Mouse (Mus musculus) lung, postnatal 14 days (tissue): Measurements from ENCODE around the gene Pam.
"Not testable (repeated sequence)": the region's sequence is repeated elsewhere in the genome, so short reads cannot be mapped to it uniquely, and the experiment has no call there.

Experiments used
- DNase-seq: peaks from one replicate; pipeline ENCODE4 v3.0.0; 2021

Pam gene

DNA sequence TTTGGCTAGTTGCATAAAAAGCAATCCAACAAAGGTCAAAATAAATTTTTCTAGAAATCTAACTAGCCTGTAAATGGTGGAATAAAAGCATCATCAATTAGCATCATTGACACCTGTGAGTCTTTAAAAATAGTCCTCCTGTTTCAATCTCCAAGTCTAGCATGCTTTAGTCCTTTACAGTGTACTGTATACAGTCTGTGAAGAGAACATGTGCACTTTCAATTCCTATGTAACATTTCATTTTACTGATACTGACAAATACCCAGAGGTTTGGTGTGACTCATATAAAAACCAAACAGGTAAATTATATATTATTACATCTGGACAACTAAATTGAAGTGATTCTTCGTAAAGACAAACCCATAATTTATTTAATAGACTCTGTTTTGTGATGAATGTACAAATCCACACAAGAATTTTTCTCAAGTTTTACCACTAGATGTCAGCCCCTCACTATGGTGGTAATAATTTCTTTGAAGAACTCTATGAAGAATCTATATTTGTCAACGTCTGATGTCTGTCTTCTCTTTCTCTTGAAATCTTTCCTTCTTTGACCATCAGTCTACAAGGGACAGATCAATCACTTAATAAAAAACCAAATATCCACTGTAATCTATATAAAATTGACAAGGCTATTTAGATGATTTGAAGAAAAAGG, 286.1 kb downstream of the Pam start:
- no peak for DNase-seq

DNA sequence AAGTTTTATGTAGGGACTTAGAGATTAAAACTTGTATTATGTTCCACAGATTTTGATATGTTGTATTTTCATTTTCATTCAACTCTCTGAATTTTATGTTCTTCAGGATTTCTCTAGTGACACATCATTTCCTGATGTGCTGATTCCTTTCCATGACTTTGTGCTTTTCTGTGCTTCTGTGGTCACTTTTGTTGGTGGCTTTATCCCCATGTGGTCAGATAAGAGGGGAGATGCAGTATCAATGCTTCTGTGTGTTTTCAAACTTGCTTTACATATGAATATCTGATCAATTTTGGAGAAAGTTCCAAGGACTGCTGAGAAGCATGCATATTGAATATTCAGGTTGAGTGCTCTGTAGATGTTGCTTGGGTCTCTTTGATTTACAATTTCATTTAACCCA, 290.9 kb downstream of the Pam start:
- DNase-seq = no peak

DNA sequence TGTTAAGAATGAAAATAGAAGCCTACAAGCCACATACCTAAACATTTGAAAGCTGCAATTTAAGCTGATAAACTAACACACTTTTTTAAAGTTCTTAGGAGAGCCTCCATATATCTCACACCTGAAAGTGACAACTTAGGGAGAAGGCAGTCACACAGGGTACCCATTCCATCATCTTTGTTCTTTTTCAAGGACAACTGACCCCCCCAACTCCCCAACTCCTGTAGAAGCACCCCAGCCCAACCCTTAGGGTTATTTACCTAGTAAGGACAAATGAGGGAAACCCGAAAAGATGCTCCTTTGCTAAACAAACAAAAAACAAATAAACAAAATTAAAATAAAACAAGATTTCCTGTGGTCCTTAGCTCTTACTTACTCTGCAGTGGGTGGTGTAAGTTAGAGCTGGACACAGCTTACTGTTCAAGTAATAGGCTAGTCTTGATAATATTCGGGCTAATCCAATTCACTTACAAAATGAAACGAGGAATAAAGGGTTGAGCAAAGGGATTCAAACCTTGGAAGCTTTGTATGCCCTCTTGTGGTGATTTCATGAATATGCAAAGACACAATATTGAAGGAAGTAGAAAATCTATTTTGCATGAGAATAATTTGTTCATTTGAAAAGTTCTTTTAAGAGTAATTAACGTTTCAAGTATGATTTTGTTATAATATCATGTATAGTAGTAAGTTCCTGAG, 293.1 kb downstream of the Pam start:
- no peak for DNase-seq

DNA sequence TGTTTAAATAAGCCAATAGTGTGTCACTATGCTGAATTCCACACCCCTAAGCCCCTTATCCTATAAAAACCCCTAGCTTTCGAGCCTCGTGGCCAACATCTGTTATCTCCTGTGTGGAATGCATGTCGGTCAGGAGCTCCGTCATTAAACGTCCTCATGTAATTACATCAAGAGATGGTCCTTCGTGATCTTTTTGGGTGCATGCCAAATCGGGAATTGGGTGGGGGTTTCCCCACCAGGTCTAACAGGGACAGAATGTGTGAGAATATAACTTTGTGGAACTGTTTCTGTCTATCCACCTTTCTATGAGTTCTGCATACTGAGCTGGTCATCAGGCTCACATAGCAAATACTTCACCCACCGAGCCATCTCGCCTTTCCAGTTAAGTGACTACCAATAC, 299.5 kb downstream of the Pam start:
- no peak for DNase-seq

DNA sequence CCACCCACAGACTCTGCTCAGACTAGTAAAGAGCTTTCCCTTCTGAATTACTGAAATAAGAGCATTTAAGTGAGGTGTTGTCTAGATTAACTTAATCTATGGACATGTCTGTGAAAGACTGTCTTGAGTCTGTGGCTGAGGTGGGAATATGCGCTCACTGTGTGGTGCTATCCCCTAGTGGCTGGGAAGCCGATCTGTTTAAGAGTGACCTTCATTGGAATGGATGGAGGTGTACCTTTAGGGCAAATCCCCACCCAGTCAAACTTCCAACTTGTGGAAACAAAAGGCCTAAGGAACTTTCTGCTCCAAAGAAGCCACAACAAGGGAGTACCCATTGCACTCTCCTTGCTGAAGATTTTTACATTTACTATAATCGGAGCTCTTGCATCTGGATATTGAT, 301.3 kb downstream of the Pam start:
- DNase-seq = no peak

DNA sequence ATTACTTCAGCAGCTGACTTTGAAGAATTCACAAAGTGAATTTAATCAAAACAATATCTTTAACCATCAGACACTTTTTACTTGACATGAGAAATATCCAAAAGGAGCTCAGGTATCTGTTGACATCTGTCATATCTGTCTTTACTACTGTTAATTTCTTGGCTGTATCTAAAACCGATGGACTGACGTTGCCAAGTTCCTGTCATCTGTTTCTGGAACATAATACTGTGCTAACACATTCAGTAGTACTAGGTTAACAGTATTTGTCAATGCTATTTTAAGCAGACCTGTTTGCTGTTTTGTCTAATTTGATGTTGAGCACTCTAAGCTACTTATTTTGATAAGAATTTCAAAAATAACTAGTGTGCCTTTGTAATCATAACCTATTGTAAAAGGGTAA, 307.0 kb downstream of the Pam start:
- DNase-seq = no peak

DNA sequence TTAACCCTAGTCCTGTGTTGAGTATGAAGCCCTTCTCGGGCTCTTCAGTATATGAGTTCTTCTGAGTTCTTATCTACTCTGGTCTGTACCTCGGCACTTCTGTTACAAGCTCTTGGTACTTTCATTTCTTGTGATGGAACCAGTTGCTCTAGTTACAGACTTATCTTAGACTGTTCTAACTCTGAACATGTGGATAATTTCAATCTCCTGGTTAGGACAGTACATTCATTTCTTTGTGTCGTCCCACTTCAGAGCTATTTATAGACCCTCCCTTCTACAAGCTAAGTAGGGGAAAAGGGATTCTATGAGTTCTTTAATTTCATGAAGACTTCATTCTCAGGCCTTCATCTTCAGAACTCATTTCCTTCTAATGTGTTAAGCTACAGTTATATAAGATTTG, 307.8 kb downstream of the Pam start:
- no peak for DNase-seq

DNA sequence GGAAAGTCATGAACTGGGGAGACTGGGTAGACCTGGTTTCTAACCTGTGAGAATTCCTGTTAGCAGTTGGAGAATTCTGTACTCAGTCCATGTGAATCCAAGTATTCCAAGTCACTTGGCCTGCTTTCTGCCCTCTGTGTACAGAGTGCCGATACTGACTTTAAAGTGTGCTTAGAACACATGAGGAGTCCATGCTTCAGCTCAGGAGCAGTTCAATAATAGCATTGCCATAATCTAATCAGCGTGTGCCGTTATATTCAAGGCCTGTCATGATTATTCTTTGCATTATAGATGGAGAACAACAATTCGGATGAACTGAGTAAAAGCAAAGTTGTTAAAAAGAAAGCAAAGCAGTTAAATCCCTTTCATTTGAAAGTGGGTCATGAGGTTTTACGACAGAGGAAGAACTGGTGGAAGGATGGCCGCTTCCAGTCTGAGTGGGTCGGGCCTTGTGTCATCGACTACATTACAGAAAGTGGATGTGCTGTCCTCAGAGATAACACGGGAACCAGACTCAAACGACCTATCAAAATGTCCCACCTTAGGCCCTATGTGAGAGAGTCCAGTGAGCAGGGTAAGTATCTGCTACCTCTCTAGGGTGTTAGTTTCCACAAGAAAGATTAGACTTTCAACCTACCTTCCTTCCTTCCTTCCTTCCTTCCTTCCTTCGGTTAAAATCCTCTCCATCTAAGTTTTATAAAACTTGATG, 309.6 kb downstream of the Pam start:
- DNase-seq = no peak

DNA sequence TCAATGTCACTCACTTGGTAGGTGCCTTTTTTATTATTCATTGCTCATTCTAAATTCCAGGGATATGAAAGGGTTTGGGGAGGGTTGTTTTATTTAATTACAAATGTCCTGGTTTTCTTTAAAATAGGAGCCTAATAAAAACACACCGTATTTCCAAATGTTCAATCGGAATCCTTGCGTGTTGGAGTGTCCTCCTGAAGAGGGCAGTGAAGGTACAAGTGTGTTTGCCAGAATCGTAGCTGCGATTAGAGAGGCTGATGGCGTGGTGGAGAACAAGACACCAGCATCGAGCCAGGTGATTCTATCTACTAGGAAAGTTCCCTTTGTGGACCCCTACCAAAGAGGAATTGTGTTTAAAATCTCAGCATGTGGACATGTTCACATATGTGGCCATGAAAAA, 310.5 kb downstream of the Pam start:
- no peak for DNase-seq

DNA sequence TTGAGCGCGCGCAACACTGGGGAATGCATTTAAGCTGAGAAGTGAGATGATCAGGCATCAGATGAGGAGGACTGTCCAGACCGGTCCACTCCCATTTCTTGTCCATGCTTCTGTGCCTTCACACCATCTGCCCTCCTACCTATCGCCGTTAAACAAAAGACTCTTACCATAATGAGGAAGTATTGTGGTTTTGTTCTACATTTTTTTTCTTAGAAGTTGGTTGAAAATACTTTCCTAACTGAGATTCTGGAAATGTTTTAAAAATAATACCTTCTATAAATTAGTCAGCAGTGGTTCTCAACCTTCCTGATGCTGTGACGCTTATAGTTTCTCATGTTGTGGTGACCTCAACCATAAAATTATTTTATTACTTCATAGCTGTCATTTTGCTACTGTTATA, 313.8 kb downstream of the Pam start:
- DNase-seq = no peak

DNA sequence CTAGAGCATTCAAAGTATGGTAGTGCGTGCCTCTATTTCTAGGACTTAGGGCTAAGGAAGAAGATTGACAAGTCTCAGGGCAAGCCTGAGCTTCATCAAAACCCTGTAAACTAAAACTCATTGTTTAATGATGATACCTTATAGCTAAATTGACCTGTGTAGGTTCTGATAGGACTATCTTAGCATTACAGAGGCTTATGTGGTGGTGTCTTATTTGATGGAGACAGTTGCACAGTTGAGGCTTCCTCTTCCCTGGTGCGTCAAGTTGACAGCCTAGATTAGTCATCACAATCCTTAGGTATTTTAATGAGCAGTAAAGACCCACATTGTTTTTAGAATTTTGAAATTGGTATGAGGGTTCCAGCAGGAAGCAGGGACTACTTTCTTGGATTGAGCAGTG, 321.5 kb downstream of the Pam start:
- DNase-seq = no peak

DNA sequence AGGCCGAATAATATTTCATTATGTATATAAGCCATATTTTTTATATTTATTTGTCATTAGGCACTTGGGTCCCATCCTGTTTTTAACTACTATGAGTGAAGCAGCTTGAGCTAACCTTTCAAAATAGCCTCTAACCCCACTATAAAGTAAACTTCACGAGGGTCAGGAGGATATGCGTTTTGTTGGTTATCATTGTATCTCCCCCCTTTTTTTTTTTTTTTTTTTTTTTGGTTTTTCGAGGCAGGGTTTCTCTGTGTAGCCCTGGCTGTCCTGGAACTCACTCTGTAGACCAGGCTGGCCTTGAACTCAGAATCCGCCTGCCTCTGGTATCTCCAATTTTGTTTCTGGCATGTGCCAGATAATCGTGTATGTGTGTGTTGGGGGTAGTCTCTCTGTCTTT, 322.1 kb downstream of the Pam start:
- no peak for DNase-seq

DNA sequence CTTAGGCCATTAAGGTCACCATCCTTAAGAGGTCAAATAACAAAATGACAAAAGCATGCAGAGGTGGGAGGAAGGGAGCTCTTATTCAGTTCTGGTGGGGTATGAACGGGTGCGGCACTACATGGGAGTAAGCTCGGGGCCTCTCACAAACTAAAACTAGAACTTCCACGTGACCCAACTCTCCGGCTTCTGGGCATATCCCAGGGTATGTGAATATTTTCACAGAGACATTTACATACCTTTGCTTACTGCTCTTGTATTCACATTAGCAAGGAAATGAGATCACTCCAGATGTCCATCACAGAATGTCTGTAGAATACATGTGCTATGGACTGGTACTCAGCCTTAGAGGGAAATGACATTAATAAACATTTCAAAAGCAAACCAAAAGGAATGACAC, 323.7 kb downstream of the Pam start:
- DNase-seq = no peak

DNA sequence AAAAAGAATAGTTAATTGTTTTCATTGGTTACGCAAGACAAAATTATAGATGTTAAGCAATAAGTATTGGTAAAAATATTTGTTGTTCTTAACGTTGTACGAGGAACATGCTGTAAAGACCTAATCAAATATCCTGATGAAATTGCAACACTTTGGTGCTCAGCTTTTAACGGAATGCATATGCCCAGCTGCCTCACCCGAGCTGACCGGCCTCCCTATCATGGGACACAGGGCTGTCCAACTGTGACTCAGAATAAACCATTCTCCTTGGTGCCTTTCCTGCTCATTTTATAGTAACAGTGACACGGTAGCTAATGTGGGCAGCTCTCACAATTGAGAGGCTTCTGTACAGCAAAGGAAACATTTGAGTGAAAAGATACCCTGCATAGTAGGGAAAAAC, 324.3 kb downstream of the Pam start:
- DNase-seq = no peak

DNA sequence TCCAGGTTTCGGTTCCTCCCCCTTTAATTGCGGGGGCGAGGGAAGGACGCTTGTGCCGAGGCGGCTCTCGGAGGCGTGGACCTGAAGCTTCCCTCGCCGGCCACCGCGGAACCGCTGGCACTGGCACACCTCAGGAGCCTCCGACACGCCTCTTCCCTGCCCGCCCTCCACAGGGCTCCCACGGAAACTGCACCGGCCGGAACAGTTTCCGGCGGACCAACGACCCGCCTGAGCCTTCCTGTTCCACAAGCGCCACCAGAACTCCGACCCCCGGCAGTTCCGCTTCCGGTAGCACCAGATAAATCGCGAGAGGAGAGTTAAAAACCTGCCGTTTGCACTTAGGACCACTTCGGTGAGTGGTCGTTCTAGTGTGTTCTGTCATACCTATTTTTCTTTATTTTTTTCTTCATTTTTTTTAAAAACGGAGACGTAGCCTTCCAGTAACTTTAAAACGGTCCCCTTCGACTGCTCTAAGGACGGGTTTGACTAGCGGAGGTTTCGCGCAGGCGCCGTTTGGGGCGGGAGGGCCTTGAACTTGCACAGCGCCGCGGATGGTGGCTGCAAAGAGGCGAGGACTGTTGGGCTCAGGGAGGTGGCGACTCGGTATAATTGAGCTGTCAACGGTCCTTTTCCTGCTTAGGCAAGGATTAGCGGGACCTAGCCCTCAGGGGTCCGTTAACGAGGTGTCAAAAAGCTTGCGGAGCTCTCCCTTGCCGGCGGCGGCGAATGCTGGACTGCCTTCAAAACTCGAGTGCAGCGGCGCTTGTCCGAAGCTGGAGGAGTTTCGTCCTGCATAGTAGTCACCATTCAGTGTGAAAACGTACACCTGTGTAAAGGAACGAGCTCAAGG, 325.3 kb downstream of the Pam start, which contains the start of the genes Gin1 and Ppip5k2:
TSS of gene Gin1 (plus strand) at position 269 of the 850 bp plus-strand sequence.
TSS of gene Ppip5k2 (minus strand) at position 508 of the 850 bp plus-strand sequence.
- DNase-seq = peak; percentile 94

DNA sequence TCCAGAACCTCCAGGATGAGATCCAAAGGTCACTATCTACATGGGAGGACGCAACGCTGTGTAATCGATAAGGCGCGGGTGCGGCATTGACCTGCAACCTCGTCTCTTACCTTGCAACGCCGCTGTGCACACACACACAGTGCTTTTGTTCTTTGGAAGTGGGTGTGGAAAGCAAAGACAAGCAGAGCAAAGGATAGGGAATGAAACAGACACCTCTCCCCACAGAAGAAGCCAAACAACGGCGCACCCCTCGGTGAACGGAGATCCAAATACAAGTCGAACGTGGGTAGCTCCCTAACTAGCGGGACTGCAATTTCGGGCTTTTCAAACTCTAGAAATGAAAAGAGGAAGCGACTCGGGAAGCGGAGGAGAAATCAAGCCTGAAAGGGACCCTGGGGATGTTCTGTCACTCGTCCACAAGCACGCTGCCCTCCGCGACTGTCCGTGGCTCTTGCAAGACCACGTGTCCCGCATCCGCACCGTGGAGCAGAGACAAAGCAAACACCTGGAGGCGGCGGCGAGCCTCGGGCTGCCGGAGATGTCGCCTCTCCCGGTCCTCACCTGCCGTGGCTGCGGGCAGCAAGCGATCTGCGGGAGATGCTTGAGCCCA, 326.0 kb downstream of the Pam start:
- DNase-seq = peak; percentile 4

DNA sequence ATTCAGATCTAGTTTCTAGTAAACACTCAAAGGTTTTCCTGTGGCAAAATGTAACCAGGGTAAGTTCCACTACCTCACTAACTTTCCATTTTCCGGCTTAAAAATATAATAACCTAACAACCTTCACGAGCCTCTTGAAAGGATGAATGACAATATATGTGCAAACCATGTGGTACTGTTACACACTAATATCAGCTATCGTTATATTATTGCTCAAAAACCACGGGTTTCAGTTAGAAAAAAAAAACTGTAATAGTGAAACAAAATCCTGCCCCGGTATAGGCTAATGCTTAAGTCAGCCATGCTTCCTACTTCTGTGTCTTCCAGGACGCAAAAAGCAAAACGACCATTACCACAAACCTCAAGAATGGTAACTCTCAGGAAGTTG, 326.5 kb downstream of the Pam start:
- no peak for DNase-seq

DNA sequence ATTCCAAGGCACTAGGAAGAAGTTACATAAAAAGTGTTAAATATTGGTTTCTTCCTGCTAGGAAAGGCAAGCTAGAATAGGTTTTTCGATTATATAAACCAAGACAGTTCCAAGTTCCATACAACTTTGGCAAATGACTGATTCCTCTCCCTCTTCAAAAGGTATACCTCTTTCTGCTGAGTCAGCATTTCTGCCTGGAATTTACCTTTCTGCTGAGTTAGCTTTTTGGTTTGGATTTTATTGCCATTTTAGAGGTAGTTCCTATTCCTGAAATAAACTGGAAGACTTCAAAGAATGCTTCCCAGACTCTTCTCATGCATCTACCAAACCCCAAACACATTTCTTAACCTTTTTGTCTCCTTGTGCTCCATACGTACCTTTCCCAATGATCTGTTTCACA, 327.4 kb downstream of the Pam start:
- no peak for DNase-seq

DNA sequence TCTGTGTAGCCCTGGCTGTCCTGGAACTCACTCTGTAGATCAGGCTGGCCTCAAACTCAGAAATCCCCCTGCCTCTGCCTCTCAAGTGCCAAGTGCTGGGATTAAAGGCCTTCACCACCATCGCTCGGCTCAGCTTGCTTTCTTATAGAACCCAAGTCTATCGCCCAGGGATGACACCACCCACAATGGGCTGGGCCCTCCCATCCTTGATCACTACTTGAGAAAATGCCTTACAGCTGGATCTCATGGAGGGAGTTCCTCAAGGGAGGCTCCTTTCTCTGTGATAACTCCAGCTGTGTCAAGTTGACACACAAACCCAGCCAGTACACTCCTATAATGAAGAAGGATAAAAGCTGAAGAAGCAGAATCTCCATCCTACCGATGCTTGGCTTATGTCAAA, 329.7 kb downstream of the Pam start:
- DNase-seq = not testable (repeated sequence)

DNA sequence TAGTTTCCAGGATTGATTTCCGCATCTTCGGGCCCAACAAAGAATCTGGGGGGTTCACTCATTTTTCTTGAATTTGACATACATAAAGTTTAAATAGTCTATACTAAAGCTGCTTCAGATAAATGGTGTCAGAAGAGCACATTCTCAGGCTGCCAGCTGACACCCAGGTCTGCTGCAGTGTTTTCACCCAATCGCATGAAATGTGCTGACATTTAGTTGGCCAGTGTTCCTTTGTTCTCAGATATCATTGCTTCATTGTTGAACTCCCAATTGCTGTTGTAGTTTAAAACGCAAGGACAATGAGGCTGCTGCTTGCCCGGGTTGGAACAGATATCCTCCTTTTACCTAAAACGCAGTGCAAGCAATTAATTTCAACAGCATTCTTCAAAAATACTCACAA, 334.0 kb downstream of the Pam start:
- no peak for DNase-seq

DNA sequence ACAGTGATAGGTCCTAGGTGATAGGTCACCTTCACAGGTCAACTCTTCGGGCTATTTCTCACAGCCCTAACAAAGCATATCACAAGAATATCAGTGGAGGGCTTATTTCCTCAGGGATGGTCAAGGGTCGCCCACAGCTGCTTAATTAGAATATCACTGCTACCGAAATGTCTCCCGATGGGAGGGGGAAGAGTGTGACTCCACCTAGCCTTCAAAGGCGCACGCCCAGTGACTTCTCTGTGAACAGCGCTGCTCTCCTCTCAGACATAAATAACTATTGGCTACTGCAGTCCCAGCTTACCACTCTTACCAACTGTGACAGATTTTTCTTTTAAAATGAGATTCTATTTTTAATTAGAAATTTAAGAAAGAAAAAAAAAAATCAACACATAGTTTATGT, 334.8 kb downstream of the Pam start:
- no peak for DNase-seq

DNA sequence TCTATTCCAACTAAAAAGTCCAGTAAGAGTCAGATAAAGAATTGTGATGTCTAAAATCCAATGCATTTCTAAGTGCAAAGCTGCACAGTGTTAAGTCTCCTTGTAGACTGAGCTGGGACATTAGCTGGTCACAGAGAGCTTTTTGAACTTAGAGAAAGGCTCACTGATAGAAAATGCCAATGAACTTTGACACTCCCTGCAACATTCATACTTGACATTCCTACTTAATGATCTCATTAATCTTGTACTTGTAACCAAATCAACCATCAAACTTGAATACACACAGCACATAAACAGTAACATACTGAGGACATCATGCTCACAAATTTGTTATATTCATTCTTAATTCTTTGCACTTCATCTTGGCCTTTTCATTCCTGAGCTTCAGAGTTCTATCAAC, 335.6 kb downstream of the Pam start:
- no peak for DNase-seq

DNA sequence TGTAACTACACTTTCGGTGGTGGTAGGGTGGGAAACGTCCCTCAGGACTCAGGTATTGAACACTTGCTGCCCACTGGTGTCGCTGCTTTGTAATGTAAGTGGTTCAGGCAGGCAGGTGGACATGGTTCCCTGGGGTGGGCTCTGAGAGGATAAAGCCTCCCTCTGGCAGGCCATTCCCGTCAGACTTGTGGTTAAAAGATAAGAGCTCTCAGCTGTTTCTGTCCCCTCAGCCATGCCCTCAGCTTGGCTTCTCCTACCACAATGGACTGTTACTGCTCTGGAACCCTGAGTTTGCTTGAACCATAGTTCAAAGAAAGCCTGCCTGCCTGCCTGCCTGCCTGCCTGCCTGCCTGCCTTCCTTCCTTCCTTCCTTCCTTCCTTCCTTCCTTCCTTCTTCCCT, 341.1 kb downstream of the Pam start:
- no peak for DNase-seq
